Mouse (Mus musculus): ENCODE measurements at regions not wholly inside any gene's neighbourhood (a gene's known extent, or its start where the extent isn't known, plus 50 kb on each side); places are given as distances from the start of the nearest gene placed in this dataset.
"Not testable (repeated sequence)": the region's sequence is repeated elsewhere in the genome, so short reads cannot be mapped to it uniquely, and the experiment has no call there.

DNA sequence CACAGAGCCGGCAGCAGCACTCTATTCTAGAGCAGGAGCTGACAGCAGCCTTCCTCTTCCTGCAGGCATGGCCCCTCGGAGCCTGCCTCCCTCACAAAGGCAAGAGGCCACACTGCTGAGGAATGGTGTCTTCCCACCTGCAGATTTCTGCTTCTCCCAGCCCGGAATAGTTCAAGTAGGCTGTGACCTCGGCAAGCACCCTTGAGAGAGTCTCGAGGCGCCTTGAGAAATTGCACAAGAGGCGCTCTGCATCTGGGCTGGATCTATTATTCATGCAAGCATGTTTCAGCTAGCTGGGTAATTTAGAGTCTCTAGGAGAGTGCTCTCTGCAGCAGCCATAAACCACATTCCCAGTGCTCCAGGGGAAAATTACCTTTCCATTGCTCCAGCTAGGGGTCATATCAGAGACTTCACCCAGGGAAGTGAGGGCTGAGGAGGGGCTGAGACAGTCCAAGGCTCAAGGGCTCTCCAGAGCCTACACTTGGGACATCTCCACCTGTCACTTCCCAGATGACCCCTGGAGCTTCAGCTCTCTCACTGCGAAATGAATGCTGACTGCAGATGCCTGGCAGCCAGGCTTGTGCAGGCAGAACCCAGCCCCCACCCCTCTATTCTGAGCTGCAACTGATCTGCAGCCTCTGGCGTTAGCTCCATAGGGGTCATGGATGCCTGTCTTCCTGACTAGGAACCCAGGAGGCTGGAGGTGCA, 247.9 kb upstream of the Myt1l start:
- peak; percentile 61 for DNase-seq (ENCODE audit: low read depth, low spot score)

DNA sequence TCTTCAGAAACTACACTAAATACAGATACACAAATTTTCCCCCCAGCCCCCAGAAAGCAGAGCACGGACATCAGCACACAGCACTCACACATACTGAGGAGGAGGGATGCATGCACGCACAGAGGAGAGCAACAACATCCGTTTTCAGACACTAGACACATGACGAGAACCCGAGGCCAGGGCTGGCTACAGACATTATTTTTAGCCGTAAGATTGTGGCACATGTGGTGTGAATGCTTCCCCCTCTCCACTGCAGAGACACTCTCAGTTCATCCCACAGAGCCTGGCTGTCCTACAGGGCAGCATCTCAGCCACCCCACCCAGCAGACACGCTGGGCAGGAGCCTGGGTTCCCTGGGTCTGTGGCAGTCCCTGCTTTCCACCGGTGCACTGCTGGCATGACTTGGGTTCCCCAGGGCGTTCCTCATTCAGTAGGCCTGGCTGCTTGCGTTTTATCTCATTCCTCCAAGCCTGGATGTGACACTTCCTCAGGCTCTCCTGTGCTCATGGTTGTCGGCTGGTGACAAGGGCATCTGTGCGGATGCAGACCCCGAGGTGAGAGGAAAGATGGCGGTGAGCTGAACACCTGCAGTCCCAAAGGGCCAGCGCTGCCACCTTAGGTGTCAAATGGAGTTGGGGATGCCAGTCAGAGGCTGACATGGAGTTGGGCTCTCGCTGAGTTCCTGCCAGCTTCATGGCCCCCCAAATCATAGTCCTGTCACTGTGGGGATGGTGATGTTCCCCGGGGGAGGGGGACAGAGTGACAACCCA, 247.1 kb upstream of the Myt1l start:
- no peak for DNase-seq (ENCODE audit: low read depth, low spot score)

DNA sequence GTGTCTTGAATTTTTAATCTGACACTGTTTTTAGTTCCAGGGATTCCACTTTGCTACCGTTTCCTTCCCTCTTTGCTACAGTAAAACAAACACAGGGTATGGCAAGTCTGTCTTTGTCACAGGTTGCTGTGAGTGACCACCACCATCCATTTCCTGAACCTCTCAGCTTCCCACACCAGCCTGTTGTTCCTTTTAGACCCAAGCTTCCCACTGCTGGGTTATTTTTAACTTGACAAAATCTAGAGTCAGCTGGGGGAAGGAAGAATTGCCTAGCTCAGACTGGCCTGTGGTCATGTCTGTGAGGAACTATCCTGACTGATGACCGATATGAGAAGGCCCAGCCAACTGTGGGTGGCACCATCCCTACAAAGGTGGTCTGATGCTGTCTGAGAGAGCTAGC, 239.4 kb upstream of the Myt1l start:
- no peak for DNase-seq (ENCODE audit: low read depth, low spot score)

DNA sequence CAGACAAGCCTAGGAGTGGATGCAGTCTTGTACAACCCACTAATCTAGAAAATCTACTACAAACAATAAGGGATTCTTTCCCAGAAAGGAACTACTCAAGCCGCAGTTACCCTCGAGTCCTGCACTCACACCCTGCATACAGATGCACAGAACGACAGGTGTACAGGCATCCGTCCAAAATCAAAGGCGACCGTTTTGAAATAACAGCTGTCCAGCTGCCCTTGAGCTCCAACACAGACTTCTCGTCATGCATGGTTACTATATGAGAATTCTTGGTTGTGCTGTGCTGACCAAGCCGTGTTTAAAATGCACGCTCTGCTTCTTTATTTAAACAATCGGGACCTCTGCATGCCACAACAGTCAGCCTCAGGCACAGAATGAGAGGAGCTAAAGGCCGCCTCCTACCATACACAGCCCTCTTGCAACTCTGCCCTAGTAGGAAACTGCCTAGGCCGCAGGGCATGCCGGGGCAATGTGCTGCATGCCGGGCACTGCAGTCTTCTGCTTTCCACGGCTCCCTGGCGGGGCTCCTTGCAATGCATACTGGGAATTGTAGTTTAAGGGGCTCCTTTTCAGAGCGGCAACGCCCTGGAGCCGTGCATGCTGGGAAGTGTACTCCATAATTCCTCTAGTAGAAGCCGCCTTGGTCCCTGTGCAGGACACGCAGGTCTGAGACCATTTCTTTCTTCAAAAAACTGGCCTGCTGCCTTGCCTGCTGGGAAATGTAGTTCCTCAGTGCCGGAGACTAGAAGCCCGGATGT, 237.4 kb upstream of the Myt1l start:
- peak; percentile 99 for DNase-seq (ENCODE audit: low read depth, low spot score)

DNA sequence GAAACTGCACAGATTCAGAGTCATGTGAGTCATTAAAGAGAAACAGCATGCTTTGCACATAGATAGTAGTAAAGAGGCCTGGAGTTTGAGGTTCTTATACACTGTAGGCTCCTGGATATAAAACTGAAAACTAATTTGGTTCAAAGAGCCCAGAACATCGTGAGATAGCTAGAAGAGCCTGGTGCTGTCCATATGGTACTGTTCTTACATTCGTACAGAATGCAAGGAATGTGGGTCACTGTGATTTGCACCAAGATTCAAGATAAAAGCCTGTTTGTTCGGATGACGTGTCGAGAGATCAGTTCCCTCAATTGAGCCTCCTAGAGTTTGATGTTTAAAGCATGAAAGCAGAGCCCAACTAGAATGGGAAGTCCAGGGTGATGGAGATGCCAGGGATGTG, 230.2 kb upstream of the Myt1l start:
- DNase-seq (ENCODE audit: low read depth, low spot score) = peak; percentile 55

DNA sequence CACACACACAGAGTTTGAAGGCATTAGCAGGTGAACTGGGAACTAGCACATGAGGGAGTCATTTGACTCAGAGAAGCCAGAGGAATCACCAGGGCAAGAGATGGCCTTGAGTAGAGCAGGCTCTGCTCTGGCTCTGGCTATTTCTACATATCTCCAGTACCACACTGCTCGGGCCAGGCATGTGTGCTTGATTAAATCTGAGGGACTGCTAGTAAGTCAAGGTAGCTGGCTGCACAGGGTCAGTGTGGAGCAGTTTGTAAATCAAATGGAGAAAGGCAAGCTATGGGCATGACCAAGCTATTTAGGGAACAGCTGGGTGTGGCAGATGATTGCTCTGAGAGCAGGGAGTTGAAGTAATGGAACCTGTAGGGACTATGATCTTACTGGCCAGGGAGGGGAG, 212.5 kb upstream of the Myt1l start:
- no peak for DNase-seq (ENCODE audit: low read depth, low spot score)

DNA sequence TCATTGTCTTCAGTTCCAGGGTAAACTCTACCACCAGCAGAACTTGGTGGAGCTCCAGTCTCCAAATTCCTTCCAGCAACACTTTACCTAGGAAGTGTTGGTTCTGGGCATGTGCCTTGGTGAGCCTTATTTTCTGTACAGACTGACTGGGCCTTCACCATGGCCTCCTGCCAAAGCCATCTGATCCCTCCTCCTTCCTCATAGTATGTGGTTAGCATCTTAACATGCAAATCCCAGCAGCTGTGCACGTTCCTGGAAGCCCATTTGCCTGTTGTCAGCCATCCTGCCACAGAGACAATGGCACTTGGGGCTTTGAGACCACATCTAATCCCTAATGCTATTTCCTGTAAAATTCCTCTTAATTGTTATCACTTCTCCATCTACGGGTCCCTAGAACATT, 206.7 kb upstream of the Myt1l start:
- DNase-seq (ENCODE audit: low read depth, low spot score) = no peak

DNA sequence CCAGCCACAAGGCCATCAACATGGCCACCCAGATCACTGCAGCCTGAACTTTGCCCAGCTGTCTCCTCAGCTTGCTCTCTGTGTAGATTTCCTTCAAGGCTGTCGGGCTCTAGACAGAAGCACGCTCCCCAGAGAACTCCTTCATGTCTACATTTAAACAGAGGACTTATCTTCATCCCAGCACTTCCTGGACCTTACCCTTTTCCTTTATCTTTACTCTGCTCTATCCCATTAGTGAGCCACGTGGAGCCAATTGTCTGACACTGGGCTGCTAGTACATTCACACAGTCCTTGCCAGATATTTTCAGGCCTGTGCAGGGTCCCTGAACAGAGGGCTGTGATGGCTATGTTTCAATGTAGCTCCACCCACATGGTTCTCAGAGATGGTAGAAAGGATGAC, 204.7 kb upstream of the Myt1l start:
- no peak for DNase-seq (ENCODE audit: low read depth, low spot score)

DNA sequence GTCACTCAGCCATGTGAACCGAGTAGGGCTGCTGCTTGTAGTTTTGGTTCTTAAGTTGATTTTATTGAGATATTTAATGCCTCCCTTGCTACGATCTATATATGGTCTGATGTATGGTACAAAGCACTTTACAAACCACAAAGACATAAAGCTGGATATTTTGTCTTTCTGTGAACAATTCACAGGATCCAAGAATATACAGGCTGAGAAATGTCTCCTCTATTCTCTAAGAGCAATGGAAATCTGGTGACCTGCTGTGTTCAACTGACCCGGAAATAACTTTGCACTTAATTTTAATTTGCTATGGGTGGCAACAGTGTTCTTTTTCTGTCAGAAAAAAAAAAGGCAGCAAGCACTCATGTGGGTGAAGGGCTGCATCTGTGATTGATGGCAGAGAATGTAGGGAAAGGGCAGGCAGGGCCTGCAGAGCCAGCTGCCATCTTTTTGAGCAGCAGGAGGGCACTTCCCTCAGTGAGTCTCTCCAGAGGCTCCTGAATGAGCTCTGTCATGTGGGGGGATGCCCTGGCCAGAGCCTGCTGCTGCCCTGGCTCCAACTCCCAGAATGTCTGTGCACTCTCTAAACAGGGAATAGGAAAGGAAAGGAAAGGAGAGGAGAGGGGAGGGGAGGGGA, 192.2 kb upstream of the Myt1l start:
- DNase-seq (ENCODE audit: low read depth, low spot score) = no peak

DNA sequence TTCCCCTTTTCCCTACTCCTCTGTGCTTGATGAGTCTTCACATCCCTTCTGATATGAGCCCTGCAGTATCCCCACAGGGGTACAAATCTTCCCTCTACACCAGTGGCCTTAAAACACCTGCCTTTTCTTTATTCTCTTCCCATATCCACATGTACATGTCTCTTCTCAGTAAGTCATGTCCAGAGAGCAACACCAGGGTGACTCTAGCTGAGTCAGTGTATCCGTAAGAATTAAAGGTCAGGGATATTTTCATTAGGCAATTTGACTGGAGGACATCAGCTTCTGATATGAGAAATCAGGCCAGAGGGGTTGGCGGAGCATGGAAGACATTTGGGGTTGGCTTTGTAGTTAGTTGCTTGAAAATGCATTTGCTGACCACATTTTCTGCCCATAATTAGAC, 190.8 kb upstream of the Myt1l start:
- no peak for DNase-seq (ENCODE audit: low read depth, low spot score)

DNA sequence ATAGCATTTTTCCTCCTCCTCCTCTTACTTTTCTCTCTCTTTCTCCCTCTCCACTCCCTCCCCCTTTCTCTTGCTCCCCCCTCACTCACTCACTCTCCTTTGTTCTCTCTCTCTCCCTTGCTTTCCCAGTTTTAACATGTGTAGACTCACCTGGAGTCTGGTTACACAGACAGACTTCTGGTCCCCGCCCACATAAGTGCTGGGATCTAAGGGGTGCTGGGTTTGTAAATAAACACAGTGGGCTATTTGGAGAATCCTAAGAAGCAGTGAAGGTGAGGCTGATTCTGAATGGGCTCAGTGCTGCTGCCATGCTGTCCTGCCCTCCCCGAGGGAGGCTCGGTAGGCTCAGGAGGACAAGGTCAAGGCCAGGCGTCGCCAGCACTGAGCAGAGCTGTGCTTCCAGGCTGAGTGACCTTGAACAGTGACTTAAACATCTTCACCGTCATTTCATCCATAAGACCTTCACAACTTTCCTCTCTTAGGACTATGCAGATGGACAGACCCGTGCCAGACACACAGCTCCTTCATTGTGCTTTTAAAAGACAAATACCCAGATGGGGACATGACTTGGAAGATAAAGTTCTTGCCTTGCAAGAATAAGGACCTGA, 186.7 kb upstream of the Myt1l start:
- DNase-seq (ENCODE audit: low read depth, low spot score) = no peak

DNA sequence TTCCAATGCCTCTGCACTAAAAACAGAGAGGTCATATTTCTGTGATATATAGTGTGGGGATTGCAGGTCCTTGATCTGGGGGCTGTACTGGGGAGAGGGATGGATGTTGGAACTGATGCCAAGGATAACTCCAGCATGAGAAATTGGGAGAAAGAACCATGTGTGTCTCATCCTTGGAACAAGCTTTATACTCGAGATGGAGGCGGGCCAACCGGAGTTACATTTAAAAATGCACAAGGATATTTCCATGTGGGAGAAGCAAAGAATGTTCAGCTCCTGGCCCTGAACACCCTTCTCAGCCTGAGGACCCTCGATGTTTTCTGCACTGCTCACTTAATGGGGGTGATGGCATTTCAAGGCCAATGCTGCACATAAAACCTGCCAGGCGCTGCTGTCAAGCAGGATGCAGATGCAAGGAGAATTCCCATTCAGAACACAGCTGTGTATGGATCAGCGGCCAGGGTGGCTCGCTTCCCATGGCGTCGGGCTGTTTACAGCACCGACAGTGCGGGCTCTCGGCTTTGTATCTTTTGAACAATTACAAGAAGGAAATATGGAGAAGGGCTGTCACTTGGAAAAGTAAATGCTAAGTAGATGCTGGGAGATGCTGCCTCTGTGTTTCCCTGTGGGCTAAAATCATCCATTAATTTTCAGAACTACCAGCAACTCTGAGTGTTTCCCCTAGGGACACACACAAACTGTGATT, 184.9 kb upstream of the Myt1l start:
- DNase-seq (ENCODE audit: low read depth, low spot score) = no peak

DNA sequence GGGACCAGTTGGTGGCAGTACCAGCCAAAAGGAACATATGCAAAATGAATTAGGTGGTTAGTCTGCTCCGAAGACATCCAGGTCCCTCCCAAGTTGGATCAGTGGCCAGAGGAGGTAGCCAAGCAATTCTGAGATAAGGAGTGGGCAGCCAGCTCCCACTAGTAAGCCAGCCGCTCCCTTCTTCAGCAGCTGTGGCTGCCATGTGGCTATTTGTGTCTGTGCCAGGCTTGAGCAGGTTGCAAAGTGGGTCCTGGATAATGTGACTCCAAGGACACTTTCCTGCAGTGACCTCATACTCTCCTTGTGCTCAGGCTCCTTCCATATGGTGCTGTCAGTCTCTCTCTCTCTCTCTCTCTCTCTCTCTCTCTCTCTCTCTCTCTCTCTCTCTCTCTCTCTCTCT, 179.5 kb upstream of the Myt1l start:
- peak; percentile 34 for DNase-seq (ENCODE audit: low read depth, low spot score)

DNA sequence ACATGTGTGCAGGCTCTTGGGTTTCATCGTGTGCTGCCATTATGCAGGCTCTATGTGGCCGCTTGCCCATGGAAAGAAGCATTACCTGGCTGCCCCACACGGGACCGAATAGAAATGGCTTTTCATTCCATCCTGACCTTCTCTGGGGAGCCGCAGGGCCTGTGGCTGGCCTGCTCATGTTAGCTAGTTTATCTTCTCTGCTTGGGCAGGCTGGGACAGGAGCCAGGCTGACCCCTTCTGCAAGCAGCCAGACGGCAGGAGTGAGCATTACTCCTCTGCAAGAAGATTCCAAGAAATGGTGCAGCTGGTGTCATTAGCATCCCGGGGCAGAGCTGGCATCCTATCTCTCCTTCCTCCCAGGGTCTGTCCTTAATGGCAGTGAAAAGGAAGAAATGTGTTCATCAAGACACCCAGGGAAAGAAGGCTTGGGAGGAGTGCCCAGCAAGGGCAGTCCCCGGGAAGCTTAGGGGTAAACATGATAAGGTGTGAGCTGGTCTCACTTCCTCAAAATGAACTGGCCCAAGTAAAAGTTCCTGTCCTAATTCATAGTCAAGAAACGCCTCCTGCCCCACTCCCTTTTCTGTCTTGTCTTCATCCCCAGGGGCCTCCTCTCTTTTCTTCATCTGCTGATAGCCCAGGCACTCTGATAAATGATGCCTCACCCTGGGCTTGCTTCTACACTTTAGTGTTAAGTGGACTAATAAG, 178.9 kb upstream of the Myt1l start:
- DNase-seq (ENCODE audit: low read depth, low spot score) = no peak

DNA sequence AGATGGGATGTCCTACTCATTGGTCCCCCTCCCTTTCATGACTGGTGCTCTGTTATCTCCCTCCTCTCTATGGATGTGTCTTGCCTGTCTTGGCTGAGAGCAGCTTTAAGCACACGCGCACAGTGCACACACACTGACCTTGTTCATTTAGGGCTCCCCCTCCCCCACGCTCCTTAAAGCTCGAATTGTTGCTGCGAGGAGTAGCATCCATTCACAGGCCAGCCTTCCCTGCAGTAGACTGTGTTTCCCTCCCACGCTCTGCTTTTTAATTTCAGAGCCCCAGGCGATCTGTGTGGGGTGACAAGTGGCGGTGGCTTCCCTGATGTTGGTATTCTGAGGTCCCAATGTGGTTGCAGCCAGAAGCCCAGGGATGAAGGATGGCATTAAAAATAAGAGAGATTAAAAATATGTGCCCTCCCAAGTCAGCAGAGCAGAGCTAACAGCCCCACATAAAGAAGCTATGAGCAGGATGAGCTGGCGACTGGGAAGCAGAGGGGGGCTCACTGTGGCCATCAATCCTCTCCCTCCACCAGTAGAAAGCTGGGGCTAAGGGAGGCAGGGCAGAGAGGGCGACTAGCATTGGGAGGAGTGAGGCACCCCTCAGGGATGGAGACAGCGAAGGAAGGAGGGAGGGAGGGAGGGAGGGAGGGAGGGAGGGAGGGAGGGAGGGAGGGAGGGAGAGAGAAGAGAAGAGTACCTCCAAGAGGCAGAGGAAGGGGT, 174.2 kb upstream of the Myt1l start:
- peak; percentile 45 for DNase-seq (ENCODE audit: low read depth, low spot score)

DNA sequence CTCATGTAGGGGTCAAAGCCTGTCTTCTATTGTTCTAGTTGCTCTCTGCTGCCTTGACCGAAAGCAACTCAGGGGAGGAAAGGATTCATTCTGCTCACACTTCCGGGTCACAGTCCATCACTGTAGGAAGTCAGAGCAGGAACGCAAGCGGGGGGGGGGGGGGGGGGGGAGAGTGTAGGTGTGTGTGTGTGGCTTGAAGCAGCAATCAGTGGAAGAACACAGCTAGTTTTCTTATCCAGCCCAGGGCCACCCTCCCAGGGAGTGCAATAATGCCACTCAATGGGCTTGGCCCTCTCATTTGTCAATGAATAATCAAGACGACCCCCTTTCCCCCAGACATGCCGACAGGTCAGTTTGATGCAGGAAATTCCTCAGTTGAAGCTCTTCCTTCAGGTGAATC, 173.4 kb upstream of the Myt1l start:
- DNase-seq (ENCODE audit: low read depth, low spot score) = no peak

DNA sequence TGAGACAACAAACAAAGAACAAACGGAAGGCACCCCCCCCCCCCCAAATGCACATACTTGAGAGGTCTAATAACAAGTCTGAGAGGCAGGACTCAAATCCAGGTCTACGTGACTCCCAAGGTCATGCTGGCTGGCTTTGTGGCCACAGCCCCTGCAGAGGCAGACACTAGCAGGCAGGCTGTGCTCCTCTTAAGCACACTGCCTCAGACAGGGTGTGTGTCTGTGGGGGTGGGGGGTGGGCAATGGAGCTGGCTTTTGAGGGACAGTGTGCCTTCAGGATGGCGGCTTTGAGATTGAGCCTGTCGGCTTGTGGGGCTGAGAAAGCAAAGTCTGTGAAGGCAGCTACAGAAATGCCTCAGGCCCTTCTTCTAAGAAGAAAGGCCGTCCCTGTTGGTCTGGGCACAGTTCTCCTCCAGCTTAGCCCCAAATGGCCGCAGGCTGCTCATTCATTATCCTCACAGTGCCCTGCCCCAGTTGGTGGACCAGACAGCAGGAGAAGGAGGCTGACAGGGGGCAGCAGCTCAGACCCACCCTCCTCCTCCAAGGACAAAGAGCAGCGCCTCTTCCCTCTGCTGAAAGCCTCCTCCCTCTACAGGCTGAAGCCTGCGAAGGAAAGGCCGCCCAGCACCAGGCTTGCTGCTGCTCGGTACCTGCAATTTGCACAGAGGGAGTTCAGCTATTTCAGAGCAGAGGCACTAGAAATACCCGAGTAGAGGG, 171.3 kb upstream of the Myt1l start:
- DNase-seq (ENCODE audit: low read depth, low spot score) = no peak

DNA sequence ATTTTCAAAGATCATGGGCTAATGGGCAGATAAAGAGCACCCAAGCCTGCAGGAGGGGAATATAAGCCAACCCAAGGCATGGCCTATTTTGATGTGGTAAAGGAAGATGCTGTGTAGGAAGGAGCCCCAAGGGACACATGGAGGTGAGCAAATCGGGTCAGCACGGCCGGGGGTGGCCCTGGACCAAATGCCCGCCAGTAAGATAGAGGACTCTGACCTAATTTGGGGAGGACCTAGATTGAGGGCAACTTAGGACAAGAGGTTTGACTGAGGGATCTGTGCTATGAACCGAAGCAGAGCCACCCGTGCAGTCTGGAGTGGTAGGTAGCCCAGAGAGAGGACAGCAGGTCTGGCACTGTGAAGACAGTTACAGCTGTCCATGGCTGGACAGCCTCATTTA, 166.9 kb upstream of the Myt1l start:
- no peak for DNase-seq (ENCODE audit: low read depth, low spot score)

DNA sequence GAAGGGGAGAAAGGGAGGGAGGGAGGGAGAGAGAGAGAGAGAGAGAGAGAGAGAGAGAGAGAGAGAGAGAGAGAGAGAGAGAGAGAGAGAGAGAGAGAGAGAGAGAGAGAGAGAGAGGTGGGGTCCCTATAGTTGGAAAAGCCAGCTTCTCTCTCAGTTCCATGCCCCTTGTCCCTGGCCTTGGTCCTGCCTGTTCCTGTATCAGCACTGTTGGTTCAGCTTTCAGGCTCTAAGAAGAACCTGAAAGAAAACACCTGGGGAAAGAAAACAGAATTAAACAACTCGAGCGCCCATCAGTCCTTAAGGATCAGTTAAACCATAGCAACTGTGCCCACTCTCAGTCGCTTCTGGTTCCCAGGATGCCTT, 160.5 kb upstream of the Myt1l start:
- not testable (repeated sequence) for DNase-seq (ENCODE audit: low read depth, low spot score)
